Mouse (Mus musculus) MN1 (cell line): Measurements from ENCODE around the gene Fxyd6.

ENCODE experiments used
- DNase-seq: peaks from one replicate; pipeline ENCODE4 v3.0.0-alpha.2; 2016; ENCODE audit warnings: low spot score

Gene Fxyd6

GRCm38 (mm10) chr9:45370117-45370561, at the start of gene Fxyd6:
Gene Fxyd6 (plus strand): TSS chr9:45370185.
- DNase-seq = no peak

GRCm38 (mm10) chr9:45321465-45321864, 48.5 kb upstream of the Fxyd6 start:
- DNase-seq = no peak

- no peak for DNase-seq
Observed at GRCm38 (mm10) chr9:45321946-45322430, 48.0 kb upstream of the Fxyd6 start.

GRCm38 (mm10) chr9:45326390-45326789, 43.6 kb upstream of the Fxyd6 start:
- DNase-seq = no peak

- no peak for DNase-seq
Observed at GRCm38 (mm10) chr9:45328263-45328662, 41.7 kb upstream of the Fxyd6 start.

- DNase-seq = no peak
Observed at GRCm38 (mm10) chr9:45329577-45329976, 40.4 kb upstream of the Fxyd6 start.

GRCm38 (mm10) chr9:45337406-45337805, 32.6 kb upstream of the Fxyd6 start:
- DNase-seq = no peak

- DNase-seq = no peak
Observed at GRCm38 (mm10) chr9:45343066-45343465, 26.9 kb upstream of the Fxyd6 start.

- peak; percentile 39 for DNase-seq
Observed at GRCm38 (mm10) chr9:45345516-45345915, 24.5 kb upstream of the Fxyd6 start.

GRCm38 (mm10) chr9:45346276-45346675, 23.7 kb upstream of the Fxyd6 start:
- no peak for DNase-seq

- DNase-seq = no peak
Observed at GRCm38 (mm10) chr9:45348560-45348959, 21.4 kb upstream of the Fxyd6 start.

- DNase-seq = no peak
Observed at GRCm38 (mm10) chr9:45349181-45349580, 20.8 kb upstream of the Fxyd6 start.

- no peak for DNase-seq
Observed at GRCm38 (mm10) chr9:45349851-45350250, 20.1 kb upstream of the Fxyd6 start.

- DNase-seq = no peak
Observed at GRCm38 (mm10) chr9:45355192-45355591, 14.8 kb upstream of the Fxyd6 start.

GRCm38 (mm10) chr9:45358356-45358755, 11.6 kb upstream of the Fxyd6 start:
- DNase-seq = no peak

- no peak for DNase-seq
Observed at GRCm38 (mm10) chr9:45362051-45362461, 7.9 kb upstream of the Fxyd6 start.

- no peak for DNase-seq
Observed at GRCm38 (mm10) chr9:45363639-45364214, 6.3 kb upstream of the Fxyd6 start.

- no peak for DNase-seq
Observed at GRCm38 (mm10) chr9:45367716-45368115, 2.3 kb upstream of the Fxyd6 start.

- DNase-seq = no peak
Observed at GRCm38 (mm10) chr9:45368341-45368901, 1.6 kb upstream of the Fxyd6 start.

GRCm38 (mm10) chr9:45370616-45371336, 791 bp downstream of the Fxyd6 start:
- no peak for DNase-seq

- DNase-seq = no peak
Observed at GRCm38 (mm10) chr9:45371337-45371707, 1.3 kb downstream of the Fxyd6 start.

- DNase-seq = no peak
Observed at GRCm38 (mm10) chr9:45373896-45374295, 3.9 kb downstream of the Fxyd6 start.

GRCm38 (mm10) chr9:45374988-45375502, 5.1 kb downstream of the Fxyd6 start:
- no peak for DNase-seq
